Mouse (Mus musculus) myocyte (in vitro differentiated cells): Measurements from ENCODE around the gene Ablim1.

ENCODE experiments used
- E2F4 ChIP-seq: IDR thresholded peaks from one replicate; pipeline ENCODE4 v1.6.1; 2011; ENCODE audit warnings: mild to moderate bottlenecking, control low read depth, moderate library complexity; ENCODE audit not compliant: insufficient read depth
- MYOD1 ChIP-seq, 3 experiments: IDR thresholded peaks; one replicate each; pipeline ENCODE4 v1.6.1; 2011; ENCODE audit warnings: control low read depth in 2 of 3, low read depth in 2 of 3, mild to moderate bottlenecking in 2 of 3, moderate library complexity in 1 of 3; ENCODE audit not compliant: insufficient read length in 2 of 3, control insufficient read depth in 1 of 3
- POLR2A ChIP-seq: IDR thresholded peaks from one replicate; pipeline ENCODE4 v1.6.1; 2011; ENCODE audit warnings: low read depth, mild to moderate bottlenecking, control low read depth, moderate library complexity; ENCODE audit not compliant: insufficient read length
- POLR2AphosphoS2 ChIP-seq: IDR thresholded peaks from one replicate; pipeline ENCODE4 v1.6.1; 2011; ENCODE audit warnings: low read depth, control low read depth; ENCODE audit not compliant: insufficient read length
- USF1 ChIP-seq: IDR thresholded peaks from one replicate; pipeline ENCODE4 v1.6.1; 2011; ENCODE audit warnings: low read depth, mild to moderate bottlenecking, control low read depth, moderate library complexity

DNA sequence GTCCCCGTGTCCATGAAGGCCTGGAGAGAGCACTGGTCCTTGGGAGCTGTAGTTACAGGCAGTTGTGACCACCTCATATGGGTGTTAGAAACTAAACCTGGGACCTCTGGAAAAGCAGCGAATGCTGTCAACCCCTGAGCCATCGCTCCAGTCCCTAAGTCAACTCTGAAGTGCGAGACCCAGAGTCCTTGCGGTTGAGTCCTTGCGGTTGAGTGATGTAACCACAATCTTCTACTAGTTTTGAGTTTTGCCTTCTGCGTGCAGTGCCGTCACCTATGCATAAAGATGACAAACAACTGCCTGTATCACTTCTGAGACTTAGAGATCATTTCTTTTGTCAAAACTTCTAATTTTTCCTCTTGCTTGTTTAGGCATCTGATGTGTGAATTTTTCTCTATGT, 200.7 kb downstream of the Ablim1 start:
- TF ChIP-seq POLR2A (no peak), POLR2AphosphoS2 (no peak), USF1 (no peak), E2F4 (no peak), MYOD1 (IDR thresholded peaks at IDR 0.05; ENCODE audit: control insufficient read depth in 1 of 3, insufficient read length in 2 of 3, low read depth in 2 of 3) (no peak)
